Mouse (Mus musculus) limb, embryonic 11.5 days (tissue): Measurements from ENCODE around the gene Slc39a11. TPM values are rescaled to one million over a fixed set of nuclear protein-coding genes. Genes with fewer than 3 reads are reported as not detected.

Experiments
- ATAC-seq: fragments of 200-750 bp; cut with Nextera tagmentation; 2 replicates; pipeline ENCODE4 v1.8.0; 2017; ENCODE audit warnings: low read depth; ENCODE audit not compliant: insufficient number of reproducible peaks, low FRiP score, low TSS enrichment
- DNase-seq: peaks from one replicate; pipeline ENCODE4 v3.0.0-alpha.2; 2015; ENCODE audit warnings: low spot score
- H3K27ac ChIP-seq: fragments of 300-500 bp; sonication (generic); replicated peaks from 2 replicates; pipeline ENCODE4 v1.5.1; 2014; ENCODE audit warnings: low read depth, mild to moderate bottlenecking, low read length
- H3K27me3 ChIP-seq: fragments of 300-500 bp; sonication (generic); 2 replicates; pipeline ENCODE4 v1.6.1; 2014; ENCODE audit warnings: mild to moderate bottlenecking, low read length, mixed read lengths; ENCODE audit not compliant: control insufficient read depth, insufficient read depth
- H3K36me3 ChIP-seq: fragments of 300-500 bp; sonication (generic); 2 replicates; pipeline ENCODE4 v1.6.1; 2014; ENCODE audit warnings: mild to moderate bottlenecking, low read length, moderate library complexity, mixed read lengths; ENCODE audit not compliant: control insufficient read depth, insufficient read depth
- H3K4me1 ChIP-seq: fragments of 300-500 bp; sonication (generic); 2 replicates; pipeline ENCODE4 v1.6.1; 2014; ENCODE audit warnings: low read length, mixed read lengths; ENCODE audit not compliant: control insufficient read depth, insufficient read depth
- H3K4me2 ChIP-seq: fragments of 300-500 bp; sonication (generic); 2 replicates; pipeline ENCODE4 v1.6.1; 2014; ENCODE audit warnings: low read depth, mild to moderate bottlenecking, moderate library complexity; ENCODE audit not compliant: severe bottlenecking
- H3K4me3 ChIP-seq: fragments of 300-500 bp; sonication (generic); 2 replicates; pipeline ENCODE4 v1.5.1; 2014; ENCODE audit warnings: low read depth, low read length
- H3K9ac ChIP-seq: fragments of 300-500 bp; sonication (generic); 2 replicates; pipeline ENCODE4 v1.6.1; 2014; ENCODE audit warnings: mild to moderate bottlenecking, low read length
- H3K9me3 ChIP-seq: fragments of 300-500 bp; sonication (generic); 2 replicates; pipeline ENCODE4 v1.6.1; 2016; ENCODE audit warnings: low read length; ENCODE audit not compliant: control insufficient read depth
- WGBS: fragments of 180-500 bp; shearing (Covaris S2); extraction: QIAGEN DNeasy Blood & Tissue Kit; methylation state at CpG from one replicate; pipeline ENCODE4 v1.1.7; 2014; 5-methylcytosine and 5-hydroxymethylcytosine counted together
- polyA plus RNA-seq: library from polyadenylated mRNA; unstranded; fragments of >200 nt; fragmentation: Nextera tagmentation; extraction: Ambion mirVana; gene quantifications from 2 replicates; pipeline ENCODE4 v1.2.1, GENCODE M21; 2014

Gene Slc39a11
- polyA plus RNA-seq, 1 experiment from 2014 or later: 14.9 TPM

- ATAC-seq (no peak), DNase-seq (no peak)
- no peak overlapping the region for H3K4me3 ChIP-seq
- H3K36me3 ChIP-seq: no peaks in the 10 kb centered on the region
- no peak overlapping the region for H3K9ac ChIP-seq
- no peaks in the 10 kb centered on the region for H3K27me3 ChIP-seq
- no peak overlapping the region for H3K27ac ChIP-seq
- no peaks in the 10 kb centered on the region for H3K4me1 ChIP-seq
- 90% methylated on average over 10 of the region's 10 CpGs for WGBS
- no peaks in the 10 kb centered on the region for H3K9me3 ChIP-seq
- H3K4me2 ChIP-seq: no peak overlapping the region
Measured at GRCm38 (mm10) chr11:113360049-113360835, 289.6 kb downstream of the Slc39a11 start.

DNA sequence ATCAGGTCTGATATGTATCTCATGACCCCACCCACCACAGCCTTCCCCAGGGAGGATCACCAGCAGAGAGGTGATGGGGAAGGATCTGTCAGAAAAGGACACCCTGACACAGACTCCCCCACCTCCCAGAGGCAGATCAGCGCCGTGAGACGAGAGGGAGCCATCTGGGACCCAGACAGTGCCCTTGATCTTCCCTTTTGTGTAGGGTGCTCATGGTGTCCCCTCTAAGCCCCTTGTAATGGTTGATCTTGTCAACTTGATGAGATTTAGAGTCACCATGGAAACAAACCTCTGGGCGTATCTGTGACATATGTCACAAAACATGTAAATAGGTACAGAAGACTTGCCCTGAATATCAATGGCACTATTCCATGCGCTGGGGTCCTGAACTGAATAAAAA is 293.9 kb downstream of the Slc39a11 start:
- H3K36me3 ChIP-seq: no peaks in the 10 kb centered on the region
- no peak overlapping the region for H3K27ac ChIP-seq
- no peaks in the 10 kb centered on the region for H3K27me3 ChIP-seq
- DNase-seq (no peak), ATAC-seq (no peak)
- 79% methylated on average over 5 of the region's 5 CpGs for WGBS
- no peaks in the 10 kb centered on the region for H3K9me3 ChIP-seq
- H3K9ac ChIP-seq: no peak overlapping the region
- no peak overlapping the region for H3K4me2 ChIP-seq
- no peak overlapping the region for H3K4me3 ChIP-seq
- no peaks in the 10 kb centered on the region for H3K4me1 ChIP-seq

- 52% methylated on average over 11 of the region's 12 CpGs for WGBS
- H3K4me2 ChIP-seq: no peak overlapping the region
- no peaks in the 10 kb centered on the region for H3K36me3 ChIP-seq
- DNase-seq: no peak
- no peaks in the 10 kb centered on the region for H3K4me1 ChIP-seq
- H3K4me3 ChIP-seq: no peak overlapping the region
- no peaks in the 10 kb centered on the region for H3K9me3 ChIP-seq
- no peak for ATAC-seq
- no peak overlapping the region for H3K27ac ChIP-seq
- no peak overlapping the region for H3K9ac ChIP-seq
- H3K27me3 ChIP-seq: no peaks in the 10 kb centered on the region
Measured at GRCm38 (mm10) chr11:113352085-113352815, 297.6 kb downstream of the Slc39a11 start.

DNA sequence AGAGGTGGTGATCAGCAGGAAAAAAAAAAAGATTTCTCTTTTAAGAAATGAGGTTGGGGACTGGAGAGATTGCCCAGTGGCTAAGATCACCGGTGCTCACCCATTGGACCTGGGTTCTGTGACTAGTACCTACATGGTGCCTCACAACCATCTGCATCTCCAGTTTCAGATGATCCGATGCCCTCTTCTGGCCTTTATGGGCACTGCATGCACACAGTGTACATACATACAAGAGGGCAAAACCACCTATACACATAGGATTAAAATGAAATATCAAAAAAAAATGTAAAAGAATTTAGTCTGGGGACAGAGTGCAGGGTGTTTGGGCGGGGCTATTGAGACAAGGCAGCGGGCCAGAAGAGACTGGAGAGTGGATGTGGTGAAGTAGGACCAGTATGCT is 299.3 kb downstream of the Slc39a11 start:
- Histone ChIP-seq H3K4me1 (no peaks in the 10 kb centered on the region), H3K27ac (no peak overlapping the region), H3K4me3 (no peak overlapping the region), H3K27me3 (no peaks in the 10 kb centered on the region), H3K9me3 (no peaks in the 10 kb centered on the region), H3K9ac (no peak overlapping the region), H3K36me3 (no peaks in the 10 kb centered on the region), H3K4me2 (no peak overlapping the region)
- no peak for DNase-seq
- no peak for ATAC-seq
- 90% methylated on average over 4 of the region's 4 CpGs for WGBS

DNA sequence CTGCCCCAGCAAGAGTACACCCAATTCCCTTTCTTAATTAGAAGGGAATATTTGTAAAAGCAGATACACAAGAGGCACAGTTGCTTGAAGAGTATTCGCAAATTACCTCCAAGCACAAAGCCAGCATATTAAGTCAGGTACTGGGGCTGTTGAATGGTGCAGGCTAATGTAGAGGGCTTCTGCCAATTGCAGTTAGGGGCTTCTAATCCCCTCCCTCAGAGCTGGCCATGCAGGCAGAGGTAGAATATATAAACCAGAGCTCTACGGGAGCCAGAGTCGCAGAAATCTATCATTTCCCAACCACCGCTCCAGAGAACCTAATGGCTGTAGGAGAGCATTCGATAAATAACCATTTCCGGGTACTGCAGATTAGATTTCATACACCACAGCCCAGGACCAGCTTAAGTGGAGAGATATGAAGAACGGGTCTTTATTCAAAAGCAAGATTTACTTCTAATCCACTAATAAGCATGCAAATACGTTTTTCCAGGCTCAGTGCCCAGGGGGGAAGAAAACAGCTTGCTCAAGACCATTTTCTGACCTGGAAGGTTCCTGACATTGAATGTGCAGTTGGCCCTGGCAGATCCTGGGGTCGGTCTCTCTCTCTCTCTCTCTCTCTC is 302.9 kb downstream of the Slc39a11 start:
- no peak overlapping the region for H3K9ac ChIP-seq
- no peaks in the 10 kb centered on the region; the same call in 1 of the 2 replicates for H3K36me3 ChIP-seq
- ATAC-seq: no peak
- WGBS: 81% methylated on average over 9 of the region's 9 CpGs
- H3K9me3 ChIP-seq: no peaks in the 10 kb centered on the region
- H3K4me3 ChIP-seq: no peak overlapping the region
- H3K4me2 ChIP-seq: no peak overlapping the region
- no peak for DNase-seq
- H3K27ac ChIP-seq: no peak overlapping the region
- no peaks in the 10 kb centered on the region for H3K27me3 ChIP-seq
- 0 out of 2 replicates have a peak, but pooled peaks cover 3% of the 10 kb centered on the region for H3K4me1 ChIP-seq

DNA sequence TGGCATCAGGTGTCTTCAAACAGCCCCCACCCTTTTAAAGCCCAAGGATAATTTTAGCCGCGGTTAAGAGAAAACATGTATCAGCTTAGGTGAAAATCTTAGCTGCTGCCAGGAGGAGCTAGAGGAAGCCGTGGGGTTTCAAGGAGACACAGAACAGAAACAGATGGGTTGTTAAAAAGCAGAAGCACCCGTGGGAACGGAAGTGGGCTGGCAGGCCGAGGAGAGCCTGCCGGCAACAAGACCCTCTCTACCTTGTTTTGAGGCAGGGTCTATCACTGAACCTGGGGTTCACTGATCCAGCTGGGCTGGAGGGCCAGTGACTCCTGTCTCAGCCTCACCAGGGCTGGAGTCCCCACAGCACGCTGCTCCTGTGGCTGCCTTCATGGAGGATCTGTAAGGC is 310.1 kb downstream of the Slc39a11 start:
- no peak overlapping the region for H3K27ac ChIP-seq
- DNase-seq (no peak), ATAC-seq (no peak)
- H3K9ac ChIP-seq: no peak overlapping the region
- H3K9me3 ChIP-seq: no peaks in the 10 kb centered on the region
- no peak overlapping the region for H3K4me3 ChIP-seq
- peaks cover 4% of the 10 kb centered on the region; the same call in 1 of the 2 replicates for H3K4me1 ChIP-seq
- no peaks in the 10 kb centered on the region; the same call in 1 of the 2 replicates for H3K36me3 ChIP-seq
- H3K27me3 ChIP-seq: no peaks in the 10 kb centered on the region
- H3K4me2 ChIP-seq: no peak overlapping the region
- WGBS: 80% methylated on average over 8 of the region's 8 CpGs

GRCm38 (mm10) chr11:113338581-113338980 is 311.3 kb downstream of the Slc39a11 start:
- Histone ChIP-seq H3K9ac (no peak overlapping the region), H3K27ac (no peak overlapping the region), H3K4me3 (no peak overlapping the region), H3K27me3 (no peaks in the 10 kb centered on the region), H3K4me2 (no peak overlapping the region), H3K9me3 (no peaks in the 10 kb centered on the region), H3K4me1 (peaks cover 7% of the 10 kb centered on the region; the same call in 1 of the 2 replicates), H3K36me3 (no peaks in the 10 kb centered on the region; the same call in 1 of the 2 replicates)
- DNase-seq (no peak), ATAC-seq (no peak)
- WGBS: 40% methylated on average over 5 of the region's 5 CpGs

- Histone ChIP-seq H3K9ac (no peak overlapping the region), H3K27ac (no peak overlapping the region), H3K9me3 (no peaks in the 10 kb centered on the region), H3K36me3 (no peaks in the 10 kb centered on the region), H3K4me2 (no peak overlapping the region), H3K4me3 (no peak overlapping the region), H3K4me1 (peaks cover 7% of the 10 kb centered on the region; the same call in 1 of the 2 replicates), H3K27me3 (no peaks in the 10 kb centered on the region)
- WGBS: 91% methylated on average over 5 of the region's 5 CpGs
- no peak for ATAC-seq
- no peak for DNase-seq
Measured at GRCm38 (mm10) chr11:113335706-113336105, 314.2 kb downstream of the Slc39a11 start.
